ENCODE assay signal across 23 mouse cellular contexts in genomic region chr6:120023746-120024145, GRCm38 (mm10).
"Had no signal": no experiment of that assay in that cellular context is flagged by ENCODE, and none has a peak within 500 bp of the region (broad histone marks: within the 10 kb centered on the region; RNA-seq: fewer than 3 reads in every experiment).

No protein-coding gene starts in this region.

- H3K36me3 ChIP-seq: hindbrain, embryonic 15.5 days had no signal

- H3K4me2 ChIP-seq: heart, embryonic 12.5 days; hindbrain, embryonic 13.5 days; hindbrain, embryonic 15.5 days; kidney, embryonic 15.5 days; limb, embryonic 13.5 days; limb, embryonic 15.5 days had no signal

- ATAC-seq: hindbrain, postnatal 0 days; intestine, embryonic 16.5 days had no signal

- H3K27ac ChIP-seq: heart, embryonic 10.5 days; hindbrain, embryonic 13.5 days; hindbrain, embryonic 15.5 days; hindbrain, postnatal 0 days; kidney, embryonic 15.5 days; kidney, postnatal 0 days; limb, embryonic 13.5 days; limb, embryonic 15.5 days; liver, embryonic 14.5 days had no signal

- H3K4me3 ChIP-seq: heart, embryonic 10.5 days; heart, embryonic 12.5 days; hindbrain, embryonic 13.5 days; hindbrain, embryonic 15.5 days; kidney, embryonic 15.5 days; limb, embryonic 13.5 days; limb, embryonic 15.5 days had no signal

- H3K27me3 ChIP-seq: heart, embryonic 12.5 days; hindbrain, embryonic 13.5 days; hindbrain, embryonic 15.5 days; kidney, embryonic 15.5 days; limb, embryonic 13.5 days; limb, embryonic 15.5 days had no signal

- H3K9me3 ChIP-seq: heart, embryonic 10.5 days; heart, embryonic 12.5 days; hindbrain, embryonic 13.5 days; hindbrain, embryonic 15.5 days; kidney, embryonic 15.5 days; limb, embryonic 15.5 days had no signal

- H3K9ac ChIP-seq: heart, embryonic 12.5 days; hindbrain, embryonic 13.5 days; hindbrain, embryonic 15.5 days; kidney, embryonic 15.5 days; limb, embryonic 13.5 days; limb, embryonic 15.5 days; liver, embryonic 14.5 days had no signal

- H3K4me1 ChIP-seq: heart, embryonic 10.5 days; kidney, embryonic 15.5 days had no signal

- DNase-seq: gastrocnemius, postnatal 14 days; heart, adult 18-20 months; heart, postnatal 10 days; heart, postnatal 36 days; kidney, adult 11 months; kidney, adult 2 months; kidney, adult 9 months; kidney, postnatal 14 days; kidney, postnatal 36 days; layer of hippocampus, adult 9-11 months; layer of hippocampus, postnatal 36 days; left cerebral cortex, postnatal 4 days had no signal
